Mouse (Mus musculus): ENCODE results near the gene Tpm4. TPM values are rescaled to one million over a fixed set of nuclear protein-coding genes. Genes with fewer than 3 reads are reported as not detected.

Gene Tpm4
- polyA plus RNA-seq, 1 experiment = 434 TPM

DNA sequence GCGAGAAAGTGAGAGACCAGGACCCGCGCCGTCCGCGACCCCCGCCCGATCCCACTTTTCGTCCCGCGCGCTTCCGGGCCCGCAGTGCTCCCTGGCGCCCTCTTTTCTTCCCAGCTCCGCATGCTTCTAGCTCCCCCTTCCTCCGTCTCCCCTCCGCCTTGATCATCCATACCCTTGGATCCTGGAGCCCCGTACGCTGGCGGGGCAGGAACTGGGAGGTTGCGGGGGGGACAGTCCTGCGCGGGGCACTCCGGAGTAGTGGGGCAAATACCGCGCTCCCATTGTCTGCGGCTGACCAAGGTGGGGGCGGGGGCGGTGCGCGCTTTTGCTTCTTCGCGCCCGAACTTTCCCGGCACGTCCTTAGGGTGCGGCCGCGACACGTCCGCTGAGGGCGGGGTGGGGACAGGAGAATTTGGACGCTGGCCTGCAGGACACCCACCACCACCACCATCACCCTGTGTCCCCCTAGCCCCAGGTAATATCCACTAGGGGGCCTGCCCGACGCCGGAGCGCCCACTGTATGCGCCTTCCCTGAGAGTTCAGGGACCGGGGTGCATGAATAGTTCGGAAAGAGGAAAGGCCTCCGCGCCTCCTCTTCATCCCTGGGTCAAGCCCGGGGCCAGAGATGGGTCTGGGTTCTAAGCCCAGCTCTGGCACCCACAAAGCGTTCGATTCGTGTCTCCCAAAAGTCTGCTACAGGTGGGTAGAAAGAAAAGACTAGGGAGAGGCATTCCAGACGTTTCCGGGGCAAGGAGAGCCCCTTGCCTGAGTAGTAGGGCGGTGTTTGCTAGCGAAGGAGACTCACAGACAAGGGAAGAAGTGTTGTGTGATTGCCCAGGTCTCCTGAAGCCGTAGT is 899 bp downstream of the Tpm4 start:
- H3K36me3 ChIP-seq (ENCODE audit: control insufficient read depth, insufficient read depth) = peaks cover 36% of the 10 kb centered on the region
- peaks cover 55% of the 10 kb centered on the region for H3K79me2 ChIP-seq (ENCODE audit: control insufficient read depth, insufficient read depth)
- H3K4me3 ChIP-seq (ENCODE audit: insufficient read depth, poor library complexity, severe bottlenecking) = peak overlapping the region; percentile 83
- no peaks in the 10 kb centered on the region for H3K27me3 ChIP-seq (ENCODE audit: control insufficient read depth, insufficient read depth, insufficient read length)
- peaks cover 38% of the 10 kb centered on the region for H3K79me3 ChIP-seq (ENCODE audit: low read depth)
- peak overlapping the region; percentile 99 for H3ac ChIP-seq (ENCODE audit: control insufficient read depth, insufficient read length, low read depth)
- no peak for TF ChIP-seq CTCF (IDR thresholded peaks at IDR 0.05; ENCODE audit: control insufficient read depth, insufficient read depth, insufficient read length)

DNA sequence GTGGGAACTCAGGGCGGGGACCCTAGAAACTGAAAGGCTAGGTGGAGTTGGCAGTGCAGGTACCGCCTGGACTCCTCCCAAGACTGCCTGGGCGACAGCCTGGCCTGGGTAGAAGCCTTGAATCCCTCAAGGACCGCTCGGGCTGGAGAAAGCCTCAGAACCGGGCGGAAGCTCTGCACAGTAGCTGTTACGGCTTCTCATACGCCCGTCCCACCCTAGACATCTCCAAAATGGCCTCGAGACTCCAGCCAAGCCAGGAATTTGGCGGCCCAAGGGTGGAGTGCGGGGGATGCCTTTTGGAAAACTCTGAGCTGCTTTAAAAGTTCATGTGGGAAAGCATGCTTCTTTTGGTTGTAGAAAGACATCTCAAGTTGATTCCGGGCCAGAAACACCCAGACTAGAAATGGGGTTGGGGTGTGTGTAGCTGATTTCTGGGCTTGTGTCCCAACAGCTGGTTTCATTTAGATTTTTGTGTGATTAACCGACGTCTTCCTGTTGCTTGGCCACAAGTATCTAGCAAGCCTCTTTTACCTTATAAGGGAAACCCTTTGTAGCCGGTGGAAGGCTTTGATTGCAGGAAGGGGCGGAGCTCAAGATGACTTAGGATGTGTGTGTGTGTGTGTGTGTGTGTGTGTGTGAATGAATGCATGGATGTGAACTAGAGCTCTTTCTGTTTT is 1.7 kb downstream of the Tpm4 start:
- peak overlapping the region; percentile 83 for H3K4me3 ChIP-seq (ENCODE audit: insufficient read depth, poor library complexity, severe bottlenecking)
- peak overlapping the region; percentile 99 for H3ac ChIP-seq (ENCODE audit: control insufficient read depth, insufficient read length, low read depth)
- TF ChIP-seq MYOD1 (IDR thresholded peaks at IDR 0.05; ENCODE audit: control insufficient read depth, insufficient read length, low read depth) (peak; percentile 49), CTCF (IDR thresholded peaks at IDR 0.05; ENCODE audit: control insufficient read depth, insufficient read depth, insufficient read length) (no peak)
- no peaks in the 10 kb centered on the region for H3K27me3 ChIP-seq (ENCODE audit: control insufficient read depth, insufficient read depth, insufficient read length)
- peaks cover 45% of the 10 kb centered on the region for H3K79me3 ChIP-seq (ENCODE audit: low read depth)
- H3K79me2 ChIP-seq (ENCODE audit: control insufficient read depth, insufficient read depth) = peaks cover 62% of the 10 kb centered on the region
- peaks cover 43% of the 10 kb centered on the region for H3K36me3 ChIP-seq (ENCODE audit: control insufficient read depth, insufficient read depth)

DNA sequence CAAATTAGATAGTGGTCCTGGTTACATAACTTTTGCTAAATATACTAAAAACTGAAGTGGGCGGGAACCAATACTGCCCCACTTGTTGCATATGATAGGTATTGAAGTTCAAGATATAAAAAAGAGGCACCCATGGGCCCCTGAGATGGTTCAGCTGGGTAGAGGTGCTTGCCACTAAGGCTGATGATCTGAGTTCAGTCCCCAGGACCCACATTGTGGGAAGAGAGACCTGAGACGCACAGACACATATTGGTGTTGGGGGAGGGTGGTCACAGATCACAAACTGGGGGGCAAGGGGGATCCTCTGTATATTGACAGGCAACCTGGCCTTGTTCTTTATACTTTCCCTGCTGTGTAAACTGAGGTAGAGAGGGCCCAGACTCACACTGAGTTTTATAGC is 2.7 kb downstream of the Tpm4 start:
- H3K79me3 ChIP-seq (ENCODE audit: low read depth) = peaks cover 52% of the 10 kb centered on the region
- H3K79me2 ChIP-seq (ENCODE audit: control insufficient read depth, insufficient read depth) = peaks cover 72% of the 10 kb centered on the region
- H3K4me3 ChIP-seq (ENCODE audit: insufficient read depth, poor library complexity, severe bottlenecking) = peak overlapping the region; percentile 32
- H3K27me3 ChIP-seq (ENCODE audit: control insufficient read depth, insufficient read depth, insufficient read length) = no peaks in the 10 kb centered on the region
- H3K36me3 ChIP-seq (ENCODE audit: control insufficient read depth, insufficient read depth) = peaks cover 53% of the 10 kb centered on the region
- H3ac ChIP-seq (ENCODE audit: control insufficient read depth, insufficient read length, low read depth) = peak overlapping the region; percentile 54
- TF ChIP-seq USF1 (IDR thresholded peaks at IDR 0.05; ENCODE audit: low read depth) = no peak
- no peak for TF ChIP-seq MYOG (IDR thresholded peaks at IDR 0.05; ENCODE audit: control insufficient read depth, extremely low read depth, insufficient read length)
- no peak for TF ChIP-seq CTCF (IDR thresholded peaks at IDR 0.05; ENCODE audit: control insufficient read depth, insufficient read depth, insufficient read length)
- TF ChIP-seq FOSL1 (IDR thresholded peaks at IDR 0.05; ENCODE audit: insufficient read depth, low read length, poor library complexity, severe bottlenecking) = no peak
- TF ChIP-seq MAX (IDR thresholded peaks at IDR 0.05) = no peak
- TF ChIP-seq CEBPB (IDR thresholded peaks at IDR 0.05; ENCODE audit: low read depth) = no peak
- no peak for TF ChIP-seq MYOD1 (IDR thresholded peaks at IDR 0.05; ENCODE audit: control insufficient read depth, insufficient read length, low read depth)

DNA sequence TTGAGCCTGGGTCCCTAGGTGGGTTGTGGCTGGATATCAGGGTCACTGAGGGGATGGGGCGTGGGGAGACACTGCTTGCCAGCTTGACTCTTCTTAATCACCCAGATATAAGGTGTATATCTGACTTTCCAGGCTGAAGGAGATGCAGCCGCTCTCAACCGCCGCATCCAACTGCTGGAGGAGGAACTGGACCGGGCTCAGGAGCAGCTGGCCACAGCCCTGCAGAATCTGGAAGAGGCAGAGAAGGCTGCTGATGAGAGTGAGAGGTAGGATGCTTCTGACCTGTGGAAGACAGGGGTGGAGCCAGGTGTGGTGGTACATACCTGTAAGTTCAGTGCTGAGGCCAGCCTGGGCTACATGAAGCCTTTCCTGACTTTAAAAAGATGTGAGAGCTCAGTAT is 3.7 kb downstream of the Tpm4 start:
- Histone ChIP-seq H3K4me3 (ENCODE audit: insufficient read depth, poor library complexity, severe bottlenecking) (no peak overlapping the region), H3ac (ENCODE audit: control insufficient read depth, insufficient read length, low read depth) (peak overlapping the region; percentile 3), H3K79me3 (ENCODE audit: low read depth) (peaks cover 53% of the 10 kb centered on the region), H3K36me3 (ENCODE audit: control insufficient read depth, insufficient read depth) (peaks cover 63% of the 10 kb centered on the region), H3K27me3 (ENCODE audit: control insufficient read depth, insufficient read depth, insufficient read length) (no peaks in the 10 kb centered on the region), H3K79me2 (ENCODE audit: control insufficient read depth, insufficient read depth) (peaks cover 82% of the 10 kb centered on the region)
- no peak for TF ChIP-seq MYOG (IDR thresholded peaks at IDR 0.05; ENCODE audit: control insufficient read depth, extremely low read depth, insufficient read length)
- no peak for TF ChIP-seq MAX (IDR thresholded peaks at IDR 0.05)

DNA sequence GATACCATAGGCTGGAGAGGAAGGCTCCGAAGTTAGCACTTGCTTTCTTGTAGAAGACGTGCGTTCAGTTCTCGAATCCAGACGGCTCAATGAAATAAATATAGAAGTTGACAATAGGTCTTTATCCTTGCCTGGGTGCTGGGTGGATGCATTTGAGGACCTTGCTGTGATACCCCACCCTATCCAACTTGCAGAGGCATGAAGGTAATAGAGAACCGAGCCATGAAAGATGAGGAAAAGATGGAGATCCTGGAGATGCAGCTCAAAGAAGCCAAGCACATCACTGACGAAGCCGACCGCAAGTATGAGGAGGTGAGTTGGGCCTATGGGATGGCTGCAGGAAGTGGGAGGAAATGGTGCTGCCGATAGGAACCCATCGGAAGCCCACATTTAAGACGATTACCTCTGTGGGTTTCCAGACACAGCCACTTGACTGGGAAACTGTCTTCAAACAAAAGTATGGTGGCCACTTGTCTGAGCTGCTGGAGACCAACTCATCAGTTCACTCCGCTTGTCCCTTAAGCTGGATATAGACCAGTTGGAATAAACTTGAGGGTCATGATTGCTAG is 8.6 kb downstream of the Tpm4 start:
- no peak for TF ChIP-seq CEBPB (IDR thresholded peaks at IDR 0.05; ENCODE audit: low read depth)
- no peak for TF ChIP-seq FOSL1 (IDR thresholded peaks at IDR 0.05; ENCODE audit: insufficient read depth, low read length, poor library complexity, severe bottlenecking)
- no peak for TF ChIP-seq MAX (IDR thresholded peaks at IDR 0.05)
- TF ChIP-seq USF1 (IDR thresholded peaks at IDR 0.05; ENCODE audit: low read depth) = no peak
- no peak for TF ChIP-seq MYOD1 (IDR thresholded peaks at IDR 0.05; ENCODE audit: control insufficient read depth, insufficient read length, low read depth)
- TF ChIP-seq CTCF (IDR thresholded peaks at IDR 0.05; ENCODE audit: control insufficient read depth, insufficient read depth, insufficient read length) = no peak
- no peak for TF ChIP-seq MYOG (IDR thresholded peaks at IDR 0.05; ENCODE audit: control insufficient read depth, extremely low read depth, insufficient read length)
- H3K79me3 ChIP-seq (ENCODE audit: low read depth) = peaks cover 34% of the 10 kb centered on the region
- H3K27me3 ChIP-seq (ENCODE audit: control insufficient read depth, insufficient read depth, insufficient read length) = no peaks in the 10 kb centered on the region
- H3ac ChIP-seq (ENCODE audit: control insufficient read depth, insufficient read length, low read depth) = no peak overlapping the region
- H3K36me3 ChIP-seq (ENCODE audit: control insufficient read depth, insufficient read depth) = peaks cover 98% of the 10 kb centered on the region
- H3K79me2 ChIP-seq (ENCODE audit: control insufficient read depth, insufficient read depth) = peaks cover 93% of the 10 kb centered on the region
- no peak overlapping the region for H3K4me3 ChIP-seq (ENCODE audit: insufficient read depth, poor library complexity, severe bottlenecking)

All from C2C12 (cell line).